Mouse (Mus musculus): ENCODE data around the gene Tcf21.

Gene Tcf21

DNA sequence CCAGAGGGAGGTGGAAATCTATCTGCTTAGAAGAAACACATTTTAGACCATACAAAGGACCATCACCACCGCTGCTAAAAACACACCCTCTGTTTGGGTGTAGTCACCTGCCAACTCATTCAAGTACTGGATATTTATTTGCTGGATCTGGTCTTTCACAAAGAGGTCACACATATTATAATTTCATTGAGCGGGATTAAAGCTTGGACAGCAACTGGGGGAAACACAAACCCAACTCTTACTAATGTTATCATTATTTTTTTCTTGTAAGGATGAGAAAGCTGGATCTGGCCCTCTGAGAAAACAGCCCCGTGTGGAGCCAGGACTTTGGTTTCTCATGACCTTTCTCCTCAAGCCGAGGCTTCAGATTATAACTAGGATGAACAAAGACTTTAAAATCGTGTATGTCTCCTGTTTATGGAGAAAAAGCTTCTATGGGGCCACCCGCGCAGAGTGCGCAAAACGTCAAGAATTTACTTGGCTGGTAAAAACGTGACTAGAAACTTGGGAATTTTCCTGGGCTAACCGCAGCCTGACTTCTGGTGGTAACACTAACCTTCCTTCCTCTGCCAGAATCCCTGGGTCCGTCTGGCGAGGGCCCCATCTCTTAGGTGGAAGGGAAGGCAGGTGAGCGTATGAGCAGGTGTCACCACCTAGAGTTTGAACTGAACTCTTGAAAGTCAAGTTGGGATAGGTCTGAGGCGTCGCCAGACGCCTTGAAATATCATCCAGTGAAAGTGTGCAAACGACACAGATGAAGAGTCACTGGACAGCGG lies 4.3 kb downstream of the Tcf21 start:
- WGBS, result 6% methylated on average over 19 of the region's 19 CpGs

DNA sequence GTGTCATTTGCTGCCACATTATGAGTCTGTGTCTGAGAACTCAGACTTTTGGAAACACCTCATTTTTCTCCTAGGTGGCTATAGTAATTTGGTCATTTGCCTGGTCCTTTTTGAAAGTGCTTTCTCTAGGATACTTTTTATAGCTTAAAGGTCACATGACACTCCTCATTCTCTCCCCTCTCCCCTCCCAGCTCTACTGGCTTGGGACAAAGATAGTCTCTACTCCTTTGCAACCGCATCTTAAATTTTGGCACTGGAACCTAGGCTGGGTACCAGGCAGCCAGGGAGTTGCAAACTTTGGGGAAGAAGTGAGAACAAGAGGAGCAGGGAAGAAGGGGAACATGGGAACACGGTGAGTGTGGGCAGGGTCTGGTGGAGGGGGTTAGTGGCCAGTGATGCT lies 5.2 kb downstream of the Tcf21 start:
- WGBS, result 0% methylated on average over 2 of the region's 2 CpGs

DNA sequence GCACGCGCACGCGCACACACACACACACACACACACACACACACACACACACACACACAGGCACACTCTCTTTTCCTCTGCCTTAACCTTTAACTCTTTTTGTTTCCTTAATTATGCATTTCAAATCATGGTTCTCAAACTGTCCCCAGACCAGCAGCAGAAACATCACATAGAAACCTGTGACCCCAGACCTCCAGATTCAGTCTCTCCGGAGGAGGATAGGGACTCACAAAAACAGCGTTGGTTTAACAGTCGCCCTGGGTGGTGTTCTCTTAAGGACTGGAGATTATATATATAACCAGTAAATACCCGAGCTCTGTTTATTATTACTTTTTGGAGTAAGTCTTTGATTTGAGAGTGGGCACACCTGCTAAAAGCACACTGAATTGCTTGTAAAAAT lies 5.7 kb downstream of the Tcf21 start:
- 3% methylated on average over 8 of the region's 8 CpGs for WGBS

DNA sequence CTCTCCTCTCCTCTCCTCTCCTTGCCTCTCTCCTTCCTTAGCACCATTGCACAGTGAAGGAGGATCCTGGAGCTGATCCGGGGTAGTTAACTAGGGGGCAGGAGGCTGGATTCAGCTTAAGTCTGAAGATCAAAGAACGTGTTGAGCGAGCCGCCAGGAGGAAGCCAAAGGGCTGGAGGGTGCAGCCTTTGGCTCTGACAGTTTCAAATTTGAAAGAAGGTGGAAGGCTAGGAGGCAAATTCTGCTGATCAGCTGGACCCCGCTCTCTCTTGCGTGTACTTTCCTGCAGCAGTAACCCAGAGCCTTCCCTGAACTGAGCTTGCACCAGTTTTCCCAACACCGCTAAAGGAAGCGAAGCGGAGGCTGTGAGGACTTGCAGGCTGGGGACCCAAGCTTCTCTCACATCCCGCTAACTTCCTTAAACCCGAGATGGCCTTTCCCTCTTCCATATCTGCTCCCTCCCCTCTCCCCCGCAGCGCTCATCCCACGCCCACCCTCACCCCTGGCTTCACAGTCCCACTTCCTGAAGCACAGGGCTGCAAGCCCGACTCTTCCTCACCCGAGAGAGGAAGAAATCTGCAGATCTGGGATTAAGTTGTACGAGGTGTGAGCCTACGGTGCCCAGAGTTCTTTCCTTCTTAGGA lies 6.5 kb downstream of the Tcf21 start:
- 3% methylated on average over 18 of the region's 18 CpGs for WGBS

DNA sequence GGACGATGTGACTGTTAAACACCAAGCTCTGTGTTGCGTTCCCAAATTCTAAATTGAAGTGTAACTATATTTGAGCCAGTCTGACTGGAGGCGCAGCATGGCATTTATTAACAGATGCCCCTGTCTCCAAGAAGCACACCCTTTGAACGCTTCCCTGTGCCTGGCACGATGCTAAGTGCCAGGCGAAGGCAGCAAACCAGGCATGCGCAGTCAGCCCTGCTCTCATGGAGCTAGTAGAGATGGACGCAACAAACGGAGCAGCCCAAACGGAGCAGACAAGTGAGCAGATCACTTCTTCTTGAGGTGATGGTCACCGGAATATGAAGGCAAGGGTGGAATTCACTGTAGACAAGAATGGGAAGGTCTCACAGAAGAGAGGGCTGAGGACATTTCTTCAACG lies 8.1 kb downstream of the Tcf21 start:
- WGBS, result 12% methylated on average over 12 of the region's 12 CpGs

DNA sequence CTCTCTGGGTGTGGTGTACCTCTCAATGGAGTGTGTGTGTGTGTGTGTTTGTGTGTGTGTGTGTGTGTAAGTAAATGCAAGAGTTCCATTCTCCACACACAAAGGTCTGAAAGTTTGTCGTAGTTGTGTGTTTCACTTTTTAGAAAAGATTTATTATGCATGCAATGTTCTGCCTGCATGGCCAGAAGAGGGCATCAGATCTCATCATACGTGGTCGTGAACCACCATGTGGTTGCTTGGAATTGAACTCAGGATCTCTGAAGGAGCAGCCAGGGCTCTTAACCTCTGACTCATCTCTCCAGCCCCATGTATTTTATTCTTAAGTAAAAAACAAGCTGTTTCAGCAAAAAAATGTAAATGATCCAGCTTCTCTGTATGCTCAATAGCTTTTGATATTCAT lies 37.3 kb downstream of the Tcf21 start:
- 38% methylated on average over 3 of the region's 3 CpGs for WGBS

DNA sequence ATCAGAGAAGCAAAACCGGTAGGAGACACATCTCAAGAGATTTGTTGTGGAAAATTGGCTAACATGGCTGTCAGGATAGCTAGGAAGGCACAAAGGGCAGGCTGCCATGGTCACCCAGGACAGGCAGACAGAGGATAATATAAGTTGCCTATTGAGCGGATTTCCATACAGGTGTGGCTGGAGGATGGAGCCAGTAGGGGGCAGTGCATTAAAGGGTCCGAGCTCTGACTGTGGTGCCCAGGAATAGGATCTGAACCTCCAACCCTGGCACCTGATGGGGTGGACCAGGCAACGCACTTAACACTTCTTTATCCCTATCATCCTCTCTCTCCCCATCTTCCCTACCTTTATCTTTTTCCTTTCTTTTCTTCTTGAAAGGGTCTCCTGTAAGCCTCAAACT lies 38.5 kb downstream of the Tcf21 start:
- 62% methylated on average over 4 of the region's 4 CpGs for WGBS

DNA sequence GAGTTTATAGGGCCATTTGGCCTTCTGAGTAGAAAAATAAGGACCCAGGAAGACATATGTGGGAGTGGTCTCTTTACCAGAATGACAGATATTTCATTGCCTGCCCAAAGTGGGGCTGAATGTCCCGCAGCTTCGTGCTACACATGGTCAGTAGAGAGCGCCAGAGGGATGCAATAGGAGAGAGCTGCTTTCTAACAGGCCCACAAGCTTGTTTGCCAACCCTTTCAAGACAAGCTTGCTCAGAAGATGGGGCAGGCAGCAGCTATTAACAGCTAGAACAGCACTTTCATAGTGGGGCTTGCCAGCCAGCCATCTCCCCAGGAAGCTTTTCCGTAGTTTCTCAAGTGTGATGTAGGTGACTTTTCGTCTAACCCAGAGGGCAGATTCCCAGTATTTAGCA lies 42.0 kb downstream of the Tcf21 start:
- WGBS, result 33% methylated on average over 5 of the region's 5 CpGs

DNA sequence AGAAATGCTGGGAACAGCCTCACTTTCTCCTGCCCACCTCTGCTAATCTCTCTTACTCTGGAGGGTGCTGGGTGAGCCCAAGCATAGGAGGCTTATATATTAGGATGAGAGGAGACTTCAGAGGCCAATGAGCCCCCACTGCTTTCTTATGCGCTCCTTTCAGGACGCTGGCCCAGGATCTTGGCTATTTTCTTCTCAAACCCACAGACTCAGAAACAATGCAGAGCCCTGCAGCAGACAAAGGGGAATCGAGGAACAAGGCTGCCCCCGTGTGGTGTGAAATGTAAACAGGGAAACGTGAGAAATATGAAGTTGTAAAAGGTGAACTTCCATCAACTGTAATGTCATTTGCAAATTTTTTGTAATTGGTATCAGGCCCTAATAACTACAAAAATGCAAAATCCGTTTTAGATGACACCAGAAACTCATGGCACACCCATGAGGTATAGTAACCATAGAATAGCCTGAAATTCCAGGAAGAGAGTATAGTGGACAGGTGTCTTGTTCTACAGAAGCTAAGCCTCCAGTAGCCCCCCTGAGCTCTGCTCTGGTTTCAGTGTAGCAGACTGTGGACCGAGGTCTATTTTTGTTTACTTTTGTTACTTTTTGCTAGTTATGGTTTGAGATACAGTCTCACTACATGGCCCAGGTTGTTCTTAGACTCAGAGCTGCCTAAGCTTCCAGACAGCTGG lies 43.8 kb downstream of the Tcf21 start:
- 11% methylated on average over 7 of the region's 7 CpGs for WGBS

DNA sequence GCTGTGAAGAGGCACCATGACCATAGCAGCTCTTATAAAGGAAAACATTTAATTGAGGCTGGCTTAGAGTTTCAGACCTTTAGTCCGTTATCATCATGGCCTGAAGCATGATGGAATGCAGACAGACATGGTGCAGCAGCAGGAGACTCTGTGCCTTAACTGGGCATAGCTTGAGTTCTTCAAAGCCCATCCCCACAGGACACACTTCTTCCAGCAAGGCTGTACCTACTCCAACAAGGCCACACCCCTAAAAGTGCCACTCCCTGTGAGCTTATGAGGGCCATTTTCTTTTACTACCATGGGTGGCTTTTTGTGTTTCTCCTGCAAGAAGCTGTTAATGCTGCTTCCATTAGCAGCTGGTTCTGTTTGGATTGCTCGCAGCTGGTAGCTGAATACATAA lies 44.5 kb downstream of the Tcf21 start:
- 89% methylated on average over 2 of the region's 2 CpGs for WGBS

DNA sequence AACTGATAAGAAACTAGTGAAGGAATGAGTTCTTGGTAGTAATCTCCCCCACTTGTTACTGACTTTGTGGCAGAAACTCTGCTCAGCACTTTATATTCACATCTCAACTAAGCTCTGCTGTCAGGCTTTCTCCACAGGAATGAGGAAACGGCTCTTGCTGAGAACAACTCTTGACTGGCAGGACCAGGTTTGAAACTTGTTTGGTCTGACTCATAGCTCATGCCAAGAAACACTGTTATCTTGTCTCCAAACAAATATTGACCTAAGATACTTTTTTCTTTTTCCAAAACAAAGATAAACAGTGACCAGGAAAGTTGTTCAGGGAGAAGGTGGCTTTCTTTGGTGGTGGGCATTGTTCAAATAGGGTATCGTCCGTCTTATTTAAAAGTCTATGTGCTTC lies 45.3 kb downstream of the Tcf21 start:
- 93% methylated on average over 3 of the region's 3 CpGs for WGBS
